Mouse (Mus musculus): ENCODE results near the gene Habp4. TPM values are rescaled to one million over a fixed set of nuclear protein-coding genes. Genes with fewer than 3 reads are reported as not detected.
A peak's percentile ranks its signal among the peaks of the same experiment; 100 is the strongest.

The Habp4 gene
- polyA plus RNA-seq, 1 experiment from 2014 or later: 30.6 TPM

DNA sequence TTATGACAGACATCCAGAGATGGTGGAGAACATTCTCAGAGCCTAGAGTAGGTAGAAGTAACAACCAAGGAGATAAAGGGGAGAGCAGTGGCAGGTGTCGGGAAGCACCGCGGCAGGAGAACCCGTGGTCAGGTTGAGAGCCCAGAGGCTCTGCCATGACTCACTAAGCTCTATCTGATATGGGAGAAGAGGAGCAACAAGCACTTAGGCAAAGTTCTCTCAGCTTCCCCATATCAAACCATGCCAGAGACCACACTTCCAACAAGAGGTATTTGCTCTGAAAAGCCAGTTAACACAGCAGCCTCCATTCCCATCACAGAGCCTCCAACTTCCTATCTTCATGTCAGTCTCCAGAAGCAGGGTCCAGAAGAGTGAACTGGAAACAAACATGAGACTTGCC, 39.3 kb downstream of the Habp4 start:
- Histone ChIP-seq H3K27ac (replicated peaks; ENCODE audit: low read depth, low read length) (no peak overlapping the region), H3K4me2 (ENCODE audit: low read depth, low read length) (no peak overlapping the region), H3K9ac (ENCODE audit: low read depth, low read length) (no peak overlapping the region), H3K4me3 (ENCODE audit: low read depth, low read length) (no peak overlapping the region), H3K27me3 (replicated peaks; ENCODE audit: control insufficient read depth, insufficient read depth, low read length) (no peaks in the 10 kb centered on the region), H3K4me1 (ENCODE audit: control insufficient read depth, insufficient read depth, low read length) (no peaks in the 10 kb centered on the region), H3K36me3 (ENCODE audit: control insufficient read depth, insufficient read depth, low read length) (peaks cover 34% of the 10 kb centered on the region), H3K9me3 (ENCODE audit: control insufficient read depth, low read length) (no peaks in the 10 kb centered on the region)
- ATAC-seq (ENCODE audit: low read depth) (no peak), DNase-seq (ENCODE audit: low spot score) (no peak)
- 97% methylated on average over 4 of the region's 4 CpGs for WGBS

DNA sequence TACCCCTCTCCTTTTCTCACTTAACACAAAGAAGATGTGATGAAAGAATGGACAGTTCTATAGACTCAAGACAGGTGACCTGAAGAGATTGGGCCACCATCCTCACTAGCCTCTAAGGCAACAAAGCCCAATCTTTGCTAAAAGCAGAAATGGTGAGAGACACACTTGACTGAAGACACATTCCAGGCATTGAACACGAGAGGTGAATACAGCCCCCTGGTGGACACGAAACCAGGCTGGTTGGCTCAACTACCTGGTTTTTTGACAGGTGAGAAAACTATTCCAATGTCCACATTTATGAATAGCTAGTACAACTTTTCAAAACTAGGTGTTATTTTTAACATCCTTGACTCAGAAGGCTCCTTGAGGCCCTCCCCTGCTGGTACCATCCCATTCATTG, 43.1 kb downstream of the Habp4 start:
- H3K4me2 ChIP-seq (ENCODE audit: low read depth, low read length): no peak overlapping the region
- H3K9me3 ChIP-seq (ENCODE audit: control insufficient read depth, low read length): no peaks in the 10 kb centered on the region
- peaks cover 13% of the 10 kb centered on the region; the same call in 1 of the 2 replicates for H3K36me3 ChIP-seq (ENCODE audit: control insufficient read depth, insufficient read depth, low read length)
- 72% methylated on average over 2 of the region's 2 CpGs for WGBS
- no peak overlapping the region for H3K4me3 ChIP-seq (ENCODE audit: low read depth, low read length)
- H3K27me3 ChIP-seq (replicated peaks; ENCODE audit: control insufficient read depth, insufficient read depth, low read length): no peaks in the 10 kb centered on the region
- ATAC-seq (ENCODE audit: low read depth) (no peak), DNase-seq (ENCODE audit: low spot score) (no peak)
- no peaks in the 10 kb centered on the region for H3K4me1 ChIP-seq (ENCODE audit: control insufficient read depth, insufficient read depth, low read length)
- no peak overlapping the region for H3K9ac ChIP-seq (ENCODE audit: low read depth, low read length)
- no peak overlapping the region for H3K27ac ChIP-seq (replicated peaks; ENCODE audit: low read depth, low read length)

GRCm38 (mm10) chr13:64205186-64205585, 43.6 kb downstream of the Habp4 start:
- Histone ChIP-seq H3K9me3 (ENCODE audit: control insufficient read depth, low read length) (no peaks in the 10 kb centered on the region), H3K4me1 (ENCODE audit: control insufficient read depth, insufficient read depth, low read length) (no peaks in the 10 kb centered on the region), H3K4me3 (ENCODE audit: low read depth, low read length) (no peak overlapping the region), H3K27me3 (replicated peaks; ENCODE audit: control insufficient read depth, insufficient read depth, low read length) (no peaks in the 10 kb centered on the region), H3K4me2 (ENCODE audit: low read depth, low read length) (no peak overlapping the region), H3K36me3 (ENCODE audit: control insufficient read depth, insufficient read depth, low read length) (peaks cover 11% of the 10 kb centered on the region; the same call in 1 of the 2 replicates), H3K27ac (replicated peaks; ENCODE audit: low read depth, low read length) (no peak overlapping the region), H3K9ac (ENCODE audit: low read depth, low read length) (no peak overlapping the region)
- DNase-seq (ENCODE audit: low spot score) (peak; percentile 39), ATAC-seq (ENCODE audit: low read depth) (peak; percentile 74; the same call in 1 of the 2 replicates)
- WGBS: 37% methylated on average over 2 of the region's 2 CpGs

GRCm38 (mm10) chr13:64208146-64208545, 46.5 kb downstream of the Habp4 start:
- H3K27me3 ChIP-seq (replicated peaks; ENCODE audit: control insufficient read depth, insufficient read depth, low read length): no peaks in the 10 kb centered on the region
- WGBS: 85% methylated on average over 6 of the region's 6 CpGs
- no peak for ATAC-seq (ENCODE audit: low read depth)

DNA sequence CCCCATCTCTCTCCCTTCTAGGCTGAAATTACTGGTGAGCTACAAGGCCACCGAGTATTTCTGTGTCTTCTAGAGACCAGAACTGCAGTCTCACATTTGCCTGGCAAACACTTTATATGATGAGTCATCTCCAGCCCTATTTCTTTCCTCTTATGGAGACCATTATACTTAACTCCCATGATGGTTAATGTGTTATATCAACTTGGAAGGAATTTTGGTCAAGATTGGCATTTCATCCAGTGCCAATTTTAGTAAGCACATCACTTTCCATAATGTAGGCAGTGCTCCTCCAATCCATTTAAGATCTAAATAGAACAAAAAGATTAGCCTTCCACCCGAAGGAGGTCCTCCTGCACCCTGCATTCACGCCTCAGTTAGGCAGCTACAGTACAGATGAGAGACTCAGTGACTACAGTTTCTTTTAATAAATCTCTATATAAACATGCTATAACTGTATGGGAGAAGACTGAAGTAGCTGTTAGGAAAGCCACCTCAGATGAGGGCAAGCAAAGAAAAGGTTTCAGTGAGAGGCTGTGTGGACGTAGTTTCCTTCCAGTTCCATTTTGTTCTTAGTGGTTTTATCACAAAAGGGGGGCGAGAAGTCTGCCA, 50.5 kb downstream of the Habp4 start:
- Histone ChIP-seq H3K36me3 (ENCODE audit: control insufficient read depth, insufficient read depth, low read length) (peaks cover 3% of the 10 kb centered on the region; the same call in 1 of the 2 replicates), H3K9ac (ENCODE audit: low read depth, low read length) (no peak overlapping the region), H3K4me1 (ENCODE audit: control insufficient read depth, insufficient read depth, low read length) (no peaks in the 10 kb centered on the region), H3K4me2 (ENCODE audit: low read depth, low read length) (no peak overlapping the region), H3K27me3 (replicated peaks; ENCODE audit: control insufficient read depth, insufficient read depth, low read length) (no peaks in the 10 kb centered on the region), H3K9me3 (ENCODE audit: control insufficient read depth, low read length) (no peaks in the 10 kb centered on the region), H3K27ac (replicated peaks; ENCODE audit: low read depth, low read length) (no peak overlapping the region), H3K4me3 (ENCODE audit: low read depth, low read length) (no peak overlapping the region)
- ATAC-seq (ENCODE audit: low read depth) (no peak), DNase-seq (ENCODE audit: low spot score) (no peak)
- WGBS: 85% methylated on average over 5 of the region's 5 CpGs

More at GRCm38 (mm10) chr13:64208146-64208545, 46.5 kb downstream of the Habp4 start:
- H3K4me3 ChIP-seq (ENCODE audit: low read depth, low read length): no peak overlapping the region
- DNase-seq (ENCODE audit: low spot score): no peak
- no peaks in the 10 kb centered on the region for H3K36me3 ChIP-seq (ENCODE audit: control insufficient read depth, insufficient read depth, low read length)
- no peaks in the 10 kb centered on the region for H3K4me1 ChIP-seq (ENCODE audit: control insufficient read depth, insufficient read depth, low read length)
- H3K9ac ChIP-seq (ENCODE audit: low read depth, low read length): no peak overlapping the region
- no peaks in the 10 kb centered on the region for H3K9me3 ChIP-seq (ENCODE audit: control insufficient read depth, low read length)
- H3K27ac ChIP-seq (replicated peaks; ENCODE audit: low read depth, low read length): no peak overlapping the region
- no peak overlapping the region for H3K4me2 ChIP-seq (ENCODE audit: low read depth, low read length)

DNA sequence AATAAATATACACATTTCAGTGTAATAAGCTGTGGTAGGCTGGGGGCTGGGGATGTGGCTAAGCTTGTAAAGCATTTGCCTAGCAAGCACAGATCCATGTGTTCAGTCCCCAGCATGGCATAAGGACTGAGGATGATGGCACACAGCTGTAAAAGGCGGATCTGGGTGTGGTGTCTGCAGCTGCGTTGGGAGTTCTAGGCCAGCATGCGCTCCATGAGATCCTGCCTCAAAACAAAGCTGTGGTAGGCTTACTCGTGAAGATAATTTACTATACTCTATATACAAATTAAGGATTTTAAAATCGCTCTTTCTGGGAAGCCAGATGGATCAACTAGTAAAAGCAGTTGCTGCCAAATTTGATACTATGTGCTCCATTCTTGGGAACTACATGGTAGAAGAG, 53.3 kb downstream of the Habp4 start:
- DNase-seq (ENCODE audit: low spot score): no peak
- H3K9me3 ChIP-seq (ENCODE audit: control insufficient read depth, low read length): no peaks in the 10 kb centered on the region
- H3K4me1 ChIP-seq (ENCODE audit: control insufficient read depth, insufficient read depth, low read length): no peaks in the 10 kb centered on the region
- ATAC-seq (ENCODE audit: low read depth): no peak
- H3K27ac ChIP-seq (replicated peaks; ENCODE audit: low read depth, low read length): no peak overlapping the region
- no peak overlapping the region for H3K9ac ChIP-seq (ENCODE audit: low read depth, low read length)
- no peak overlapping the region for H3K4me3 ChIP-seq (ENCODE audit: low read depth, low read length)
- peaks cover 7% of the 10 kb centered on the region for H3K36me3 ChIP-seq (ENCODE audit: control insufficient read depth, insufficient read depth, low read length)
- WGBS: 96% methylated on average over 5 of the region's 5 CpGs
- H3K4me2 ChIP-seq (ENCODE audit: low read depth, low read length): no peak overlapping the region
- no peaks in the 10 kb centered on the region for H3K27me3 ChIP-seq (replicated peaks; ENCODE audit: control insufficient read depth, insufficient read depth, low read length)

GRCm38 (mm10) chr13:64225738-64226137, 64.1 kb downstream of the Habp4 start:
- H3K4me2 ChIP-seq (ENCODE audit: low read depth, low read length): no peak overlapping the region
- no peak overlapping the region for H3K27ac ChIP-seq (replicated peaks; ENCODE audit: low read depth, low read length)
- no peaks in the 10 kb centered on the region for H3K4me1 ChIP-seq (ENCODE audit: control insufficient read depth, insufficient read depth, low read length)
- H3K9me3 ChIP-seq (ENCODE audit: control insufficient read depth, low read length): no peaks in the 10 kb centered on the region
- no peak overlapping the region for H3K4me3 ChIP-seq (ENCODE audit: low read depth, low read length)
- no peaks in the 10 kb centered on the region for H3K36me3 ChIP-seq (ENCODE audit: control insufficient read depth, insufficient read depth, low read length)
- WGBS: 55% methylated on average over 3 of the region's 3 CpGs
- H3K9ac ChIP-seq (ENCODE audit: low read depth, low read length): no peak overlapping the region
- no peak for ATAC-seq (ENCODE audit: low read depth)
- no peaks in the 10 kb centered on the region for H3K27me3 ChIP-seq (replicated peaks; ENCODE audit: control insufficient read depth, insufficient read depth, low read length)
- DNase-seq (ENCODE audit: low spot score): no peak

DNA sequence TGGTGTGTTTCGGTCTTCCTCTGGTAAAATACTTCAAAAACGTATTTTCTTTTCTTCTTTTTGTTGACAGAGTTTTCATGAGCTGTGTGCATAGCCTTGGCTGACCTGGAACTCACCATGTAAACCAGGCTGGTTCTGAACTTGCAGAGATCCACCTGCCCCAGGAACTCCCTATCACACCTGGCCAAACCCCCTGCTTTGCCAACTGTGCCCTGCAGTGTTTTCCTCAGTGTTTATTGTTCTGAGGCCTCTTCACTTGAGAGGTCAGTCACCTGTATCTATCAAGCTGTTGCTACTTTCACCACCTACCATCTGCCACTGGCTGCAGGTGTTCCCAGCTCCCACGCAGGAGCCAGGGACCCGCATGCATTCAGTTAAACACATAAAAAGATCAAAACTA, 65.1 kb downstream of the Habp4 start:
- Histone ChIP-seq H3K4me1 (ENCODE audit: control insufficient read depth, insufficient read depth, low read length) (no peaks in the 10 kb centered on the region), H3K27ac (replicated peaks; ENCODE audit: low read depth, low read length) (no peak overlapping the region), H3K4me2 (ENCODE audit: low read depth, low read length) (no peak overlapping the region), H3K9me3 (ENCODE audit: control insufficient read depth, low read length) (no peaks in the 10 kb centered on the region), H3K4me3 (ENCODE audit: low read depth, low read length) (no peak overlapping the region), H3K27me3 (replicated peaks; ENCODE audit: control insufficient read depth, insufficient read depth, low read length) (no peaks in the 10 kb centered on the region), H3K36me3 (ENCODE audit: control insufficient read depth, insufficient read depth, low read length) (no peaks in the 10 kb centered on the region), H3K9ac (ENCODE audit: low read depth, low read length) (no peak overlapping the region)
- no peak for ATAC-seq (ENCODE audit: low read depth)
- 82% methylated on average over 4 of the region's 4 CpGs for WGBS
- DNase-seq (ENCODE audit: low spot score): no peak

DNA sequence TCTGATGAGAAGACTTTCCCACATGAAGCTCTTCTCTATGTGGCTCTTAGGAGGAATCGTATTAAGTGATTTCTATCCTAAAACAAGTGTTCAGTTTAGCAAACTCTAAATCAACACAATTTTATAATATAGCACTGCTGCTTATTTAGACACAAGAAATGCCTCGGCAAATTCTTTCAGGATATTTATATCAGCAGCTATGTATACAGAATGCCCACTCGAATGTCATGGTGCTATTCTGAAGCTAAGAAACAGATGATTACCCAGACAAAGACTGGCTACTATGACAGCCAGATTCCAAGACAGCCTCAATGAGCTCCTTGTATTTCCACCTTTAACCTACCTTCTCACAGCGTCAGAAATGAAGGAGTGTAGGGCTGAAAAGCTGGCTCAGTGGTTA, 71.5 kb downstream of the Habp4 start:
- ATAC-seq (ENCODE audit: low read depth) (no peak), DNase-seq (ENCODE audit: low spot score) (no peak)
- H3K9ac ChIP-seq (ENCODE audit: low read depth, low read length): no peak overlapping the region
- peaks cover 24% of the 10 kb centered on the region for H3K4me1 ChIP-seq (ENCODE audit: control insufficient read depth, insufficient read depth, low read length)
- H3K9me3 ChIP-seq (ENCODE audit: control insufficient read depth, low read length): no peaks in the 10 kb centered on the region
- H3K4me2 ChIP-seq (ENCODE audit: low read depth, low read length): no peak overlapping the region
- no peaks in the 10 kb centered on the region for H3K27me3 ChIP-seq (replicated peaks; ENCODE audit: control insufficient read depth, insufficient read depth, low read length)
- no peak overlapping the region for H3K27ac ChIP-seq (replicated peaks; ENCODE audit: low read depth, low read length)
- H3K4me3 ChIP-seq (ENCODE audit: low read depth, low read length): no peak overlapping the region
- WGBS: 69% methylated on average over 4 of the region's 4 CpGs
- H3K36me3 ChIP-seq (ENCODE audit: control insufficient read depth, insufficient read depth, low read length): no peaks in the 10 kb centered on the region

All from embryonic facial prominence, embryonic 14.5 days (tissue).